Mouse (Mus musculus) kidney, adult 2 months (tissue): ENCODE data around the gene Gm7356. TPM values are rescaled to one million over a fixed set of nuclear protein-coding genes. Genes with fewer than 3 reads are reported as not detected.
"Not testable (repeated sequence)": the region's sequence is repeated elsewhere in the genome, so short reads cannot be mapped to it uniquely, and the experiment has no call there.

ENCODE experiments used
- DNase-seq: peaks from one replicate; pipeline ENCODE4 v3.0.0; 2021
- H3K27ac ChIP-seq: fragments of 200-500 bp; 2 replicates; pipeline ENCODE4 v1.5.1; 2012; ENCODE audit warnings: low read depth, low read length, control low read depth, inconsistent platforms; ENCODE audit not compliant: insufficient read depth
- H3K27me3 ChIP-seq: fragments of 200-500 bp; replicated peaks from 2 replicates; pipeline ENCODE4 v1.6.1; 2012; ENCODE audit warnings: mild to moderate bottlenecking, moderate library complexity, low read length, inconsistent platforms; ENCODE audit not compliant: control insufficient read depth, insufficient read depth
- H3K36me3 ChIP-seq: fragments of 200-500 bp; 2 replicates; pipeline ENCODE4 v1.6.1; 2012; ENCODE audit warnings: mild to moderate bottlenecking, moderate library complexity, low read length, inconsistent platforms; ENCODE audit not compliant: control insufficient read depth, insufficient read depth
- H3K4me1 ChIP-seq: fragments of 200-500 bp; 2 replicates; pipeline ENCODE4 v1.6.1; 2011; ENCODE audit warnings: low read length; ENCODE audit not compliant: control insufficient read depth, insufficient read depth
- H3K4me3 ChIP-seq: fragments of 200-500 bp; 2 replicates; pipeline ENCODE4 v1.5.1; 2011; ENCODE audit warnings: mild to moderate bottlenecking, low read depth, low read length, control low read depth; ENCODE audit not compliant: insufficient read depth
- CTCF ChIP-seq: fragments of 200-500 bp; conservative IDR thresholded peaks from 2 replicates; pipeline ENCODE4 v1.5.1; 2011; ENCODE audit warnings: low read depth, mild to moderate bottlenecking, control low read depth, low read length, moderate library complexity, mixed read lengths; ENCODE audit not compliant: insufficient read depth, insufficient read length
- POLR2A ChIP-seq: fragments of 200-500 bp; IDR thresholded peaks from one replicate; pipeline ENCODE4 v1.6.1; 2011; ENCODE audit warnings: low read depth, low read length, control low read depth
- WGBS: fragments of 180-500 bp; shearing (Covaris S2); methylation state at CpG from one replicate; pipeline ENCODE4 v1.1.7; 2018; 5-methylcytosine and 5-hydroxymethylcytosine counted together
- polyA plus RNA-seq: library from polyadenylated mRNA; depleted of rRNA; stranded (reverse); fragments of >200 nt; gene quantifications from 2 replicates; pipeline ENCODE4 v1.2.3, GENCODE M21; 2012; rRNA removed

Gm7356 gene
- polyA plus RNA-seq: not detected in 2 replicates

DNA sequence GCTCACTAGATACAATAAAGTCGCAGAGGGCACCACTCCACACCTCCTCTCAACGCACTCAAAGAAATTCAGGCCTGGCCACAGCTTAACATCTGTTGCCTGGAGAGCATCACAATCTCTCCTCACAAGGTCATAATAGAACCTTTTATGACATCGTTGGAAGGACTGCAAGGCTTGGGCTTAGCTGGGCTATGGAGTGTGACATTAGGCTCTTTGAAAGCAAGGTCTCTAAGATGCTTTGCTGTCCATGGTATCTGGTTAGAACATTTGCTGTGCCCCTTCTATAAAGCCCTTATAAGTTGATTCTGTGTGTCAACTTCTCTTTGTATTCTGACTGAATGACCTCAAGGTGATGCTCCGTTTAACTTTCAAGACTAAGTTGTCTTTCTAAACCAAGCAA lies at the start of gene Gm7356:
Gene Gm7356 (minus strand): TSS at position 101 of the 400 bp plus-strand sequence.
- DNase-seq, H3K4me3 ChIP-seq, H3K27me3 ChIP-seq, H3K36me3 ChIP-seq, H3K4me1 ChIP-seq, H3K27ac ChIP-seq: not testable (repeated sequence)
- 68% methylated on average over 4 of the region's 4 CpGs for WGBS

DNA sequence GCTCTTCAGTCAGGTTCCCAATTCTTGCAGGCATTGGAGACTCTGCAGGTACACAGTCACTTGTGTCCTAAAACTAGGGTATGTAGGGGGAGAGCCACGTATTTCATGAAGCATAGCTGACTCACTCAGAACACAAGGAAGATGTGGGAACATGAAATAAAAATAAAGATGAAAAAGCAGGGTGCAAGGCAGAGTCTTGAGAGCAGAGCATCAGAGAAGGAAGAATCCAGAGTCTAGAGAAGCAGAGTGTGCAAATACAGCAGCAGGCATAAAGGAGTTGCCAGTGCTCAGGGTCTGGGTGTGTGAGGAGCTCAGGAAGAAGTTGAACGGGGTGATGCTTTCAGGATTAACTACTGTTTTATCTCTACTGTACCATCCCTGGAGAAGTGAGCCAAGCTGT lies 38.4 kb upstream of the Gm7356 start:
- not testable (repeated sequence) for H3K4me1 ChIP-seq, H3K4me3 ChIP-seq, H3K36me3 ChIP-seq, DNase-seq, H3K27me3 ChIP-seq, H3K27ac ChIP-seq
- WGBS: 58% methylated on average over 1 of the region's 2 CpGs

DNA sequence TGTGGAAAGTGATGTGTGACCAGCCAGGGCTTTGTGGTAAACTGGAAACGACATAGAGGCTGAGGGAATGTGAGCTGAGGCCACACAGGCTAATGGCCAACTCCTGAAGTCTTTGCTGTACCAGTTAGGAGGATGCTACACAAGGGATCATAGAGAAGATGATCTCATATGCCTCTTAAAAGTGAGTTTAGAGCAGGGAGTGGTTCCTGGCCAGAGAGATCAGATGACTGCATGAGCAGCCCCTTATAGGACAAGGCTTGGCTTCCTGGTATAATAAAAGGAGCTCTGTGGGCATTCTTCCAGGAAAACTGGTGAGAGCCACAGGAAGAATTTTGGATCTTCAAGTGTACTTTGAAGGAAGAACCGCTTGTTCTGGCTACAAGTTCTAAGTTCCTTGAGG lies 33.5 kb upstream of the Gm7356 start:
- not testable (repeated sequence) for H3K4me3 ChIP-seq, H3K4me1 ChIP-seq, H3K36me3 ChIP-seq, DNase-seq, H3K27ac ChIP-seq, H3K27me3 ChIP-seq
- WGBS: 30% methylated on average over 1 of the region's 2 CpGs

DNA sequence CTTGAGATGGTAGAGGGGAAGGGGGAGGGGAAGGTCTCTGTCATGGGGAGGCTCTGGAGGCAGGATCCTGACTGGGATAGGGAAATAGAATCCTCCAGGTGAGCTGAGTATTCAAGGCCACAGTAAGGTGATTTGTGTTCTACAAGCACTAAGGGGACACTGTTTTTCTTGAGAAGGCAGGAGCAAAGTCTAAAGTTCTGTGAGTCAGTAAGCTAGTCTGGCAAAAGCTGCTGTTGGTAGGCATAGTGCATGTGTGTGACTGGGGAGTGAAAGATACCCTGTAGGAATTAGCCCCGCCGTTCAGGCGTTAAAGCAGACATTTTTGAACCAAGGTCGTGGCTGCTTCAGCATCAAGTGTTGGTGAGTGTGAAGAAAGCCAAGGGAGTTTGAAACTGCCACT lies 32.6 kb upstream of the Gm7356 start:
- not testable (repeated sequence) for H3K4me3 ChIP-seq, H3K27ac ChIP-seq, H3K36me3 ChIP-seq, H3K27me3 ChIP-seq, H3K4me1 ChIP-seq
- WGBS: 31% methylated on average over 4 of the region's 4 CpGs
- peak; percentile 15 for DNase-seq

DNA sequence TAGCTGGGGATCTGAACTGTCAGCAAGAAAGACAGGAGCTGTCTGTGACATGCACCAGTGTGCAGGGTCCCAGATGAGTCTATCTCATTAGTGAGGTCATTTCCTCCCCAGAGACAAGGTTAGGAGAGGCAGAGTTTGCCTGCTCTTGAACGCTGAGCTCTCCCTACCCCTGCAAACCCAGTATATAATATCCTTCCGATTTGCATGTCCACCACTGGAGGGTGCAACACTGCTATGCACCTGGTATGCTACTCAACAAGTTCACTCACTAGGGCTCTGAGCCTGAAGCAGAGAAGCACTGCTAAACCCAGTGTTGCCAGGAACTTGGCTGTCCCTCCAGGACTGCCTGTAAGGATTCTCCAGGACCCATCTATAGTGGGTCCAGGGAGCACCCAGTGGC lies 10.1 kb downstream of the Gm7356 start:
- not testable (repeated sequence) for H3K27me3 ChIP-seq, H3K36me3 ChIP-seq, H3K27ac ChIP-seq, H3K4me1 ChIP-seq, DNase-seq, H3K4me3 ChIP-seq
- WGBS: 39% methylated on average over 2 of the region's 2 CpGs

DNA sequence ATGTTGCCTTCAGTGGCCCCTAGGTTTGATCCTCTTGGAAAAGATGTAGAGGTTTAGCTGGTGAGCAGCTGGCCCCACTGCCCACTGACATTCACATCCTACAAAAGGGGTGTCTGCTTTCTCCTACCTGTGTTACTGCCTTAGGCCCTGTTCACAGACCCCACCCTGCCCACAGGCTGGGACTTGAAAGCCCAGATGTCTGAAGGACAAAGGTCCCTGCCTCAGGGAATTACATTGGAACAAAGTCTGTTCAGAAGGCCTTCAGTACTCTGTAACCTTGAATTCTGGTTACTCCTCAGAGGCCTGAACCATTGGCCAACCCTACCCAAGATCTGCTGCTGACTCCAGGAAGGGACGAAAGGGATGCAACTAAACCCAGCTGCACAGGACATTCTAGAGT lies 15.8 kb downstream of the Gm7356 start:
- WGBS: 82% methylated on average over 1 of the region's 1 CpGs
- Histone ChIP-seq H3K36me3 (no peaks in the 10 kb centered on the region), H3K4me3 (no peak overlapping the region), H3K27me3 (no peaks in the 10 kb centered on the region), H3K4me1 (no peaks in the 10 kb centered on the region), H3K27ac (no peak overlapping the region)
- DNase-seq: no peak
- TF ChIP-seq CTCF: no peak
- no peak for TF ChIP-seq POLR2A

DNA sequence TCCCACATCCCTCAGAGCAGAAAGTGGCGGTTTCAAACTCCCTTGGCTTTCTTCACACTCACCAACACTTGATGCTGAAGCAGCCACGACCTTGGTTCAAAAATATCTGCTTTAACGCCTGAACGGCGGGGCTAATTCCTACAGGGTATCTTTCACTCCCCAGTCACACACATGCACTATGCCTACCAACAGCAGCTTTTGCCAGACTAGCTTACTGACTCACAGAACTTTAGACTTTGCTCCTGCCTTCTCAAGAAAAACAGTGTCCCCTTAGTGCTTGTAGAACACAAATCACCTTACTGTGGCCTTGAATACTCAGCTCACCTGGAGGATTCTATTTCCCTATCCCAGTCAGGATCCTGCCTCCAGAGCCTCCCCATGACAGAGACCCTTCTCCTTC lies 32.7 kb downstream of the Gm7356 start:
- H3K27me3 ChIP-seq, H3K36me3 ChIP-seq, H3K4me1 ChIP-seq, H3K4me3 ChIP-seq: not testable (repeated sequence)
- 0 out of 2 replicates have a peak overlapping the region, but pooled peaks have one; percentile 11 for H3K27ac ChIP-seq
- 29% methylated on average over 4 of the region's 5 CpGs for WGBS
- peak; percentile 8 for DNase-seq

DNA sequence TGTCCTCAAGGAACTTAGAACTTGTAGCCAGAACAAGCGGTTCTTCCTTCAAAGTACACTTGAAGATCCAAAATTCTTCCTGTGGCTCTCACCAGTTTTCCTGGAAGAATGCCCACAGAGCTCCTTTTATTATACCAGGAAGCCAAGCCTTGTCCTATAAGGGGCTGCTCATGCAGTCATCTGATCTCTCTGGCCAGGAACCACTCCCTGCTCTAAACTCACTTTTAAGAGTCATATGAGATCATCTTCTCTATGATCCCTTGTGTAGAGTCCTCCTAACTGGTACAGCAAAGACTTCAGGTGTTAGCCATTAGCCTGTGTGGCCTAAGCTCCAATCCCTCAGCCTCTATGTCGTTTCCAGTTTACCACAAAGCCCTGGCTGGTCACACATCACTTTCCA lies 33.6 kb downstream of the Gm7356 start:
- not testable (repeated sequence) for DNase-seq, H3K4me3 ChIP-seq, H3K36me3 ChIP-seq, H3K27me3 ChIP-seq, H3K4me1 ChIP-seq, H3K27ac ChIP-seq
- 72% methylated on average over 1 of the region's 2 CpGs for WGBS

DNA sequence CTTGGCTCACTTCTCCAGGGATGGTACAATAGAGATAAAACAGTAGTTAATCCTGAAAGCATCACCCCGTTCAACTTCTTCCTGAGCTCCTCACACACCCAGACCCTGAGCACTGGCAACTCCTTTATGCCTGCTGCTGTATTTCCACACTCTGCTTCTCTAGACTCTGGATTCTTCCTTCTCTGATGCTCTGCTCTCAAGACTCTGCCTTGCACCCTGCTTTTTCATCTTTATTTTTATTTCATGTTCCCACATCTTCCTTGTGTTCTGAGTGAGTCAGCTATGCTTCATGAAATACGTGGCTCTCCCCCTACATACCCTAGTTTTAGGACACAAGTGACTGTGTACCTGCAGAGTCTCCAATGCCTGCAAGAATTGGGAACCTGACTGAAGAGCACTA lies 38.5 kb downstream of the Gm7356 start:
- 59% methylated on average over 1 of the region's 2 CpGs for WGBS
- not testable (repeated sequence) for DNase-seq, H3K36me3 ChIP-seq

DNA sequence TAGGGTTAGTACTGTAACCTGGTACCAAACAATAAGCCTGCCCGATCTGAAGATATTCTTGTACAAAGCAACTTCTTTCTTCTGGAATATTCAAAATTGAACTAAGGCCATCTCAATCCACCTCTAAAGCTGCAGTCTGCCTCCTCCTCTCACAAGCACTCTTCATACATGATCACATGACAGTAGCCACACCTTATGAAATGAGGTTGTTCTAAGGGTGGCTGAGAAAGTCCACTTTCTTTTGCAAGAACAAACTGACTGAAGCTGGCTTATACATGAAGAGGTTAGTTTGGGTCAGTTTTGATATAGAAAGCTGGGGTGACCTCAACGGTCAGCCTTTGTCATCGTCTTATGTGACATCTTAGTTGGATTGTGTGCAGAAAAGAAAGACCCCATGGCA lies 41.3 kb downstream of the Gm7356 start:
- H3K27me3 ChIP-seq, H3K27ac ChIP-seq, H3K4me1 ChIP-seq, DNase-seq, H3K36me3 ChIP-seq, H3K4me3 ChIP-seq: not testable (repeated sequence)
- WGBS: 90% methylated on average over 3 of the region's 3 CpGs

More for the DNA sequence above, 38.5 kb downstream of the Gm7356 start:
- H3K4me3 ChIP-seq, H3K27ac ChIP-seq, H3K27me3 ChIP-seq, H3K4me1 ChIP-seq: not testable (repeated sequence)

DNA sequence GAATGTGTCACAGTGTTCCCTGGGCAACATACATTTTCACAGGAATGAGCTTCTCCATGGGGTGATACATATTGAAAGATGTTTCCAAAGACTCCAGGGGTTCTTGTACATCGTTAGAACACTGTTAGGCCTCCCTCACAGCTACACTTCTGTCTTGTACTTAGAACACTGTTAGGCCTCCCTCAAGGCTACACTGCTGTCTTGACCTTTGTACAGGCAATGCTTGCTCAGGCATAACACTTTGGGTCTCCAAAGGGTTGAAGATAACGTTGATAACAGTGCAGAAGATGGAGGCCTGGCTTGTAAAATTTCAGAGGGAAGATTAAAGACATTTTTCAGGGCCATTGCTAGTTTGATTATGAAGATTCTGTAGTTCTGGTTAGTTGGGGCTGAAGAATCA lies 45.4 kb downstream of the Gm7356 start:
- 23% methylated on average over 1 of the region's 2 CpGs for WGBS
- not testable (repeated sequence) for H3K4me1 ChIP-seq, H3K36me3 ChIP-seq, H3K27me3 ChIP-seq, DNase-seq, H3K4me3 ChIP-seq, H3K27ac ChIP-seq

DNA sequence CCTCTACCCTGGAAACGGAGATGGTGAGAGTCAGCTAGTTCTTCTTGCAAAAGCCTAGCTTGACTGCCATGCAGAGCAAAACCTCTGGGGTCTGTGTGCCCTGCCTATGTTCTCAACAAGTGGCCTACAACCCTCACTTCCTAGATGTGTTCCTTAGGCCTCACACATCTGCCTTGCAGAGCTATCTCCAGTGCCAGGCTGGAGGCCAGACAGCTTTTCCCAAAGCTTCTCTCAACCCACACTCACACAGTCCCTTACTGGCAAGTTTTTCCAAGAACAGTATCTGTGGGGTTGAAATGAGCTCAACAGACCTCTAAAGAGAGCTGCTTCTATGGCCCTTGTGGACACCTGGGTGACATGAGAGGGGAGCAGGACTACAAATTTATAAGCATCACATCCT lies 51.9 kb downstream of the Gm7356 start:
- 95% methylated on average over 1 of the region's 1 CpGs for WGBS
- H3K36me3 ChIP-seq, H3K4me3 ChIP-seq, DNase-seq, H3K4me1 ChIP-seq, H3K27ac ChIP-seq, H3K27me3 ChIP-seq: not testable (repeated sequence)
